Mouse (Mus musculus) limb, embryonic 11.5 days (tissue): ENCODE data around the gene Spice1. TPM values are rescaled to one million over a fixed set of nuclear protein-coding genes. Genes with fewer than 3 reads are reported as not detected.
A peak's percentile ranks its signal among the peaks of the same experiment; 100 is the strongest.

Experiments used
- ATAC-seq: fragments of 200-750 bp; cut with Nextera tagmentation; 2 replicates; pipeline ENCODE4 v1.8.0; 2017; ENCODE audit warnings: low read depth; ENCODE audit not compliant: insufficient number of reproducible peaks, low FRiP score, low TSS enrichment
- DNase-seq: peaks from one replicate; pipeline ENCODE4 v3.0.0-alpha.2; 2015; ENCODE audit warnings: low spot score
- H3K27ac ChIP-seq: fragments of 300-500 bp; sonication (generic); replicated peaks from 2 replicates; pipeline ENCODE4 v1.5.1; 2014; ENCODE audit warnings: low read depth, mild to moderate bottlenecking, low read length
- H3K27me3 ChIP-seq: fragments of 300-500 bp; sonication (generic); 2 replicates; pipeline ENCODE4 v1.6.1; 2014; ENCODE audit warnings: mild to moderate bottlenecking, low read length, mixed read lengths; ENCODE audit not compliant: control insufficient read depth, insufficient read depth
- H3K36me3 ChIP-seq: fragments of 300-500 bp; sonication (generic); 2 replicates; pipeline ENCODE4 v1.6.1; 2014; ENCODE audit warnings: mild to moderate bottlenecking, low read length, moderate library complexity, mixed read lengths; ENCODE audit not compliant: control insufficient read depth, insufficient read depth
- H3K4me1 ChIP-seq: fragments of 300-500 bp; sonication (generic); 2 replicates; pipeline ENCODE4 v1.6.1; 2014; ENCODE audit warnings: low read length, mixed read lengths; ENCODE audit not compliant: control insufficient read depth, insufficient read depth
- H3K4me2 ChIP-seq: fragments of 300-500 bp; sonication (generic); 2 replicates; pipeline ENCODE4 v1.6.1; 2014; ENCODE audit warnings: low read depth, mild to moderate bottlenecking, moderate library complexity; ENCODE audit not compliant: severe bottlenecking
- H3K4me3 ChIP-seq: fragments of 300-500 bp; sonication (generic); 2 replicates; pipeline ENCODE4 v1.5.1; 2014; ENCODE audit warnings: low read depth, low read length
- H3K9ac ChIP-seq: fragments of 300-500 bp; sonication (generic); 2 replicates; pipeline ENCODE4 v1.6.1; 2014; ENCODE audit warnings: mild to moderate bottlenecking, low read length
- H3K9me3 ChIP-seq: fragments of 300-500 bp; sonication (generic); 2 replicates; pipeline ENCODE4 v1.6.1; 2016; ENCODE audit warnings: low read length; ENCODE audit not compliant: control insufficient read depth
- WGBS: fragments of 180-500 bp; shearing (Covaris S2); extraction: QIAGEN DNeasy Blood & Tissue Kit; methylation state at CpG from one replicate; pipeline ENCODE4 v1.1.7; 2014; 5-methylcytosine and 5-hydroxymethylcytosine counted together
- polyA plus RNA-seq: library from polyadenylated mRNA; unstranded; fragments of >200 nt; fragmentation: Nextera tagmentation; extraction: Ambion mirVana; gene quantifications from 2 replicates; pipeline ENCODE4 v1.2.1, GENCODE M21; 2014

The Spice1 gene
- 31.8 and 37.2 TPM in 2 replicates for polyA plus RNA-seq

DNA sequence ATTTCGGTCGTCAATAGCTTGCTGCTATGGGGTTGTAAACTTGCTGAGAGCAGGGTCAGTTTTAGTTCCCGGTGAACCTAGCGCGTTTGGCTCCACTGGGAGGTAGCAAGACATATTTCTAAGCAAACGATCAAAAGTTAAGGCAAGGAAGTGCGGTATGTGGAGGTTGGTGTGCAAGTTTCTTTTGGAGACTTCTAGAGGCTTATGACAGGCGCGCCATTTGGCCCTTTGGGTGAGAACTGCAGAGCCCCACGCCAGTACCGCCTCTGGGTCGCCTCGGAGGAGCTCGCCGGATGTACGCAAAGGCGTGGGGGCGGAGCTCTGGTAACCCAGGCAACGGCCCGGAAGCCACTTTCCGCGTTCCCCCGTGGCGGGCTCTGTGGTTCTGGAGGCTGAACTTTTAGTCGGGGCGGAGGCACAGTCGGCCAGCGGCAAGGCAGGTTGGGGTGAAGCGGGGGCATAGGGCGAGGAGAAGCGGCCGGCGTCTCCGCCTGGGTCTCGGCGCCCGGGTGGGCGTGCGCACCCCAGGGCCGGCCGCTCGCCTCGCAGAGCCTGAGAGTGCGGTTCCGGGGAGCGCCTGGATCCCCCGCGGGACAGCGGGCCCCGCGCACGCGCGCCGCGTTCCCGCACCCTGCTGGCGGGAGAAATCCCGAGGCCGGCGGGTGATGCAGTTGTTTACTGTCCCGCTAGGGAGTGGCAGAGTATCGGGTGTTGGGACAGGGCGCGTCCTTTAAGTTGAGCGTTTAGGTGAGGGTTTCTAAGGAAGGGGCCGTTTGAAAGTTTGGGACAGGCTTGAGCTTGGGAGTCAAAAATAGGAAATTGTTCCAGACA is at the start of gene Spice1:
TSS of gene Spice1 (plus strand) at position 51 of the 831 bp plus-strand sequence.
- H3K4me2 ChIP-seq, result peak within 1 kb of the TSS; percentile 60
- H3K4me1 ChIP-seq, result peaks cover 3% of the 10 kb centered on the region; the same call in 1 of the 2 replicates
- H3K36me3 ChIP-seq, result no peaks in the 10 kb centered on the region
- H3K9ac ChIP-seq, result peak within 1 kb of the TSS; percentile 85
- H3K27me3 ChIP-seq, result no peaks in the 10 kb centered on the region
- WGBS, result under 1% methylated on average over 67 of the region's 67 CpGs
- no peaks in the 10 kb centered on the region for H3K9me3 ChIP-seq
- peak; percentile 98 for ATAC-seq
- DNase-seq, result peak; percentile 96
- peak within 1 kb of the TSS; percentile 90 for H3K27ac ChIP-seq
- peak within 1 kb of the TSS; percentile 80 for H3K4me3 ChIP-seq

DNA sequence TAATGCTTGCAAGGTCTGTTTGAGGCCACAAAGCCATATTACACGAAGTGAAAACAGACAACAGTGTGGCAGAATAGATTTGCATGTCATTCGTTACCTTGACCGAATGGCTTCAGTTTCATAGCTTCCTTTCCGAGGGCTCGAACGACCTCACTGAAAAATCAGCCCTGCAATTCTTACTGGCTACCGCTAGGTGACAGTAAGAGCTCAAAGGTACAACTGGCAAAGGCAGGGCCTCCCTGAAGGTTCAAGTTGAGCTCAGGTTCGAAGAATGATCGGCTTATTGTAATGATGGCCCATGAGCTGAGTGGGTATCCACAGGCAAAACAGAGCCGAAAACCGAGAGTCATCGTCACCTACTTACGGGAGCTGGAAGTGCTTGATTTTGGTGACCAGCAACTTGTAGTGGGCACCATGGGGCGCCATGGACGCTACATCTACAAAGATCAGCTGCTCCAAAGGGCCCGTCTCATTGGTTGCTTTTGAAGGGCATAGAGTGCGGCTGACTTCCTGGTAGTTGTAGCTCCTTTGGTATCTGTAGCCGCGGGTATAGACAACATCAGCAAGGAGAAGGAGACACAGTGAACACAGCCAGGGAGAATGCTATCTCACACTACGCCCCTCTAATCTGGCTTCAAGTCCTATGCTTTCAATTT is 47.4 kb upstream of the Spice1 start:
- no peak overlapping the region for H3K27ac ChIP-seq
- H3K4me3 ChIP-seq, result no peak overlapping the region
- H3K27me3 ChIP-seq, result no peaks in the 10 kb centered on the region
- no peak for ATAC-seq
- H3K36me3 ChIP-seq, result no peaks in the 10 kb centered on the region
- no peak for DNase-seq
- H3K4me2 ChIP-seq, result no peak overlapping the region
- H3K9me3 ChIP-seq, result no peaks in the 10 kb centered on the region
- H3K9ac ChIP-seq, result no peak overlapping the region
- 79% methylated on average over 20 of the region's 20 CpGs for WGBS
- H3K4me1 ChIP-seq, result no peaks in the 10 kb centered on the region

DNA sequence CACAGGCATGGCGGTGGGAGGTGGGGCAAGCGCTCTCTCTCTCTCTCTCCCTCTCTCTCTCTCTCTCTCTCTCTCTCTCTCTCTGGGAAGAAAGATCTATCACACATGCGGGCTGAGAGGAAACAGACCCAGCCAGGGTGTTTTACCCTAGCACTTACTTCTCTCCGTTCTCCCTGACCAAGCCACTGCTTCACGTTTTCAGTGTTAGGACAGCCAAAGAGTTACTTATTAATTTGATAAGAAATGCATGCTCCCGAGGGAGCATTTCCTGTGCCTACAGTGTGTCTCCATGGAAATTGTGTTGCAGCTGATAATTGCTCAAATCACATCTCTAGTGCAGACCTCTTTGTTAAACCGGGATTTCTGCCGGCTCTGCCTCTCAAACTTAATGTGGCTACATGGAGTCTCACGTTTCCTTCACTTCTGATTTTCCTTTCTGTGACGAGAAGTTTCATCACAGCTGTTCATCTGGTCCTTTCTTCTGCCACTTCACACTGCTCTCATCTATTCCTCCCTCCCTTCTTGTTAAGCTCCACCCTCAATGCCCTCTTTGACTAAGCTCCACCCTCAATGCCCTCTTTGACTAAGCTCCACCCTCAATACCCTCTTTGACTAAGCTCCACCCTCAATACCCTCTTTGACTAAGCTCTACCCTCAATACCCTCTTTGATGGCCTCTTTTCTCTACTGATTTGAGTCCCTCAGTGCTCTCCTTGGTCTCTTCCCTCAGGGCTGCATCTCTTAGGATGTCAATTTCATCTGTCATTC is 44.6 kb upstream of the Spice1 start:
- Histone ChIP-seq H3K4me2 (no peak overlapping the region), H3K9me3 (no peaks in the 10 kb centered on the region), H3K27me3 (no peaks in the 10 kb centered on the region), H3K4me1 (no peaks in the 10 kb centered on the region), H3K9ac (no peak overlapping the region), H3K36me3 (no peaks in the 10 kb centered on the region), H3K4me3 (no peak overlapping the region), H3K27ac (no peak overlapping the region)
- ATAC-seq (no peak), DNase-seq (no peak)
- 55% methylated on average over 10 of the region's 10 CpGs for WGBS

DNA sequence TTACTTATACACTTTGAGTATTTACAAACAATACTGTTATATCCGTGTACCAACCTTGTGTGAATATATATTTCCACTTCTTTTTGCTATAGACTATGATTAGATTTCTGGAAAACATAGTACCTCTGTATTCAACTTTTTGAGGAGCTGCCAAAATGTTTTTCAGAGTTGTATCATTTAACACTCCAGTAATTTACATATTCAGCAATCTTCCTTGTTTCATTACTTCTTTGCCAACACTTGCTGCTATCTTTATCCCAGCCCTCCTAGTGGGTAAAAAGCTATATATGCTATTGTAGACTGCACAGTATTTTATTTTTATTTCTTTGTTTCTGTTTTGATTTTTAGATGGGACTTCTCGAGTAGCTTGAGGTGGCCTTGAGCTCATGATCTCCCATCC is 43.1 kb upstream of the Spice1 start:
- no peaks in the 10 kb centered on the region for H3K4me1 ChIP-seq
- no peak for DNase-seq
- H3K9ac ChIP-seq, result no peak overlapping the region
- H3K27ac ChIP-seq, result no peak overlapping the region
- WGBS, result 79% methylated on average over 2 of the region's 2 CpGs
- no peak overlapping the region for H3K4me2 ChIP-seq
- H3K4me3 ChIP-seq, result no peak overlapping the region
- no peaks in the 10 kb centered on the region for H3K27me3 ChIP-seq
- no peaks in the 10 kb centered on the region for H3K36me3 ChIP-seq
- no peak for ATAC-seq
- H3K9me3 ChIP-seq, result no peaks in the 10 kb centered on the region

DNA sequence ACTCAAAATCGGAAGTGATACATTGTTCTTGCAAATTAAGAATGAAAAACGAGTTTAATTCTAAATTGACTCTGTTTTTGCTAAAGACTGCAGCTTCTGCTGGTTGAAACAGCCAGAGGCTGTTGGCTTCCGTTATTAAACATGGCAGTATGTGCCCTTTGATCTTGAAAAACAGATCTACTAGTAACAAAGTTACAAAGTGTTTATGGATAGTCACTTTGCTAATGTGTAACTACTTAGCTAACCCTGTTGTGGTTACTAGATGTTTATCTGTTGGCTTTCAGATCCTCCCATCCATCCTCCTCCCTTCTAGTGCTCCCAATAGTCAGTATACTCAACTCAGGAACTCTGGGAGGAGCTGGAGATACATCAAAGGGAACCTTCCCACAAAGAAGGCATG is 41.3 kb upstream of the Spice1 start:
- Histone ChIP-seq H3K27me3 (no peaks in the 10 kb centered on the region), H3K27ac (no peak overlapping the region), H3K9ac (no peak overlapping the region), H3K36me3 (no peaks in the 10 kb centered on the region), H3K4me1 (no peaks in the 10 kb centered on the region), H3K4me2 (no peak overlapping the region), H3K9me3 (no peaks in the 10 kb centered on the region), H3K4me3 (no peak overlapping the region)
- no peak for ATAC-seq
- DNase-seq, result no peak
- 54% methylated on average over 3 of the region's 3 CpGs for WGBS

DNA sequence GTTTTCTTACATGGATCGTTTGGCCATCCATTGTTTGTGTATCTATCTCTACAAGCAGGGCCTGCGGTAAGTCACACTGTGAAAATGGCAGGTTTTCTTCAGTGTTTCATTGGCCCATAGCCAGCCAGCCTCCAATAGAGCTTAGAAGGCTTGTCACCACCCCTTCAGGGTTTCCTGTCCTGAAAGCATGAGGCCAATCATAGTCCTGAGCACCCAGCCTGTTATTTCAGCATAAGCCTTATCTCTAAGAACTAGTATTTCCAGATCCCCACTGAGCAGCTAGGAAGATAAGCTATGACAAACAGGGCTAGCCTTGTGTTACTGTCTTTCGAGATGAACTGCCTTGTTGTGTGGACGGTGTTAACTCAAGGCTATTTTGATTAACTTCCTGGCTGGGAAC is 33.5 kb upstream of the Spice1 start:
- Histone ChIP-seq H3K4me3 (no peak overlapping the region), H3K9ac (no peak overlapping the region), H3K36me3 (no peaks in the 10 kb centered on the region), H3K27ac (no peak overlapping the region), H3K9me3 (no peaks in the 10 kb centered on the region), H3K4me2 (no peak overlapping the region; the same call in 1 of the 2 replicates), H3K27me3 (no peaks in the 10 kb centered on the region), H3K4me1 (no peaks in the 10 kb centered on the region)
- WGBS, result 84% methylated on average over 4 of the region's 4 CpGs
- no peak for DNase-seq
- ATAC-seq, result no peak

DNA sequence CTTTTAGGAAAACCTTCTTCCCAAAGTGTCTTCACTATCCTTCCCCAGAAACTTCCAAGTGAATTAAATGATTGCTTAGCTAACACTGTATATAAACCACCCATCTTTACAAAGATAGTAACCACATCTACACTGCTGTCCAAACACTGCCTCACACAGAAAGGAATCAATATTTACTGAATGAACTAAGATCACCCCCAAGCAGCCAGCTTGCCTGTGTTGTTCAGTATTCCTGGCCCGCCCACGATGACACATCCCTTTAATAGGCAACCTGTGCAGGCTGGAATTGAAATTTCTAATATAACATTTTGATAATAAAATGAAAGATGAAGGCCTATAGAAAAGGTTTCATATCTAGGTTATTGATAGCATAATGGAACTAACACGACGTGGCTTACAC is 30.6 kb upstream of the Spice1 start:
- no peak overlapping the region for H3K4me2 ChIP-seq
- H3K9ac ChIP-seq, result no peak overlapping the region
- no peaks in the 10 kb centered on the region for H3K27me3 ChIP-seq
- H3K4me1 ChIP-seq, result no peaks in the 10 kb centered on the region
- ATAC-seq (no peak), DNase-seq (no peak)
- no peak overlapping the region for H3K27ac ChIP-seq
- no peaks in the 10 kb centered on the region for H3K9me3 ChIP-seq
- WGBS, result 89% methylated on average over 4 of the region's 4 CpGs
- H3K36me3 ChIP-seq, result no peaks in the 10 kb centered on the region
- no peak overlapping the region for H3K4me3 ChIP-seq

DNA sequence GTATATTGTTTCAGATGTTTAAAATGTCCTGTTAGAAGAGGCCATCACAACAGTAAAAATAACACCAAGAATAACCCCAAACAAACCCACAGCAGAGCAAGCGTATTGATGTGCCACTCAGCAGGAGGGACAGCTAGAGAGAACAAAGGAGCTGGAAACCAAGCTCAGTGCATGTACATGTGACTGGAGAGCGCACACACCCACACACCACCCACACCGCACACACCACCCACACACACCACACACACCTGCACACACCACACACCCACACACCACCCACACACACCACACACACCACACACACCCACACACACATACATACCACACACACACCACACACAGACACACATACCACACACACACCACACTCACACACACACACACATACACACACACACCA is 26.7 kb upstream of the Spice1 start:
- Histone ChIP-seq H3K4me2 (no peak overlapping the region), H3K9me3 (no peaks in the 10 kb centered on the region), H3K36me3 (no peaks in the 10 kb centered on the region), H3K4me1 (no peaks in the 10 kb centered on the region), H3K9ac (no peak overlapping the region), H3K27ac (no peak overlapping the region), H3K4me3 (no peak overlapping the region), H3K27me3 (no peaks in the 10 kb centered on the region)
- 83% methylated on average over 3 of the region's 3 CpGs for WGBS
- DNase-seq, result no peak
- no peak for ATAC-seq
